20 mouse cellular contexts compared by ENCODE assay signal in the genomic region with DNA sequence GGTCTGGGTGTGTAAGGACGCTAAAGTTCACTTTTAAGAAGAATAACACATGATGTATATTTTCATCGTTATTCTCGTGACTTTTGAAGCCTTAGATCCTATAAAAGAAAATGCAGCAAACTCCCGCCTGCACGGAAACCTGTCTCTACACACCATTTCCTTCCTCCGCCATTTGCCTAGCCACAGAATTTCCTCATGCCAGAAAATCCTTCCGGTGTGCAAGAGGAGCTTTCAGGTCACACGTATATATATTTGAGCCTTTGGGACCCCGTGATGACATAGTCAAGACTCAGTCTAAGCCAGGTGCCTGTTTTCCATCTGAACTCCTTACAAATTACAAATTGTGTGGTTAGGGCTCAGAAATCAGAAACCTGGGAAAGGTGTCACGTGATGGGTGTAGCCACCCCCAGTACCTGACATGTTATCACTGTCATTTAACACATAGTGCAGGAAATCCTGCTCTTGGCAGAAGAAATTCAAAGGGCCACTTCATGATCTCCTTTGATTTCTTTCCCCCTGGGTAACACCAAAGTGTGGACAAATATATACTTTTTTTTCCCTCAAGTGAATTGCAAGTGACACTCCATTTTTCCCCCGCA.
DNase-seq lines count a peak whose midpoint lies in the region; ATAC-seq and TF ChIP-seq lines count a peak whose summit lies in the region.
"Had no signal": no experiment of that assay in that cellular context is flagged by ENCODE, and none has a peak within 500 bp of the region (broad histone marks: within the 10 kb centered on the region; RNA-seq: fewer than 3 reads in every experiment).

No protein-coding gene starts in this region.

- H3K27me3 ChIP-seq in liver, postnatal 0 days (ENCODE audit: insufficient read depth, low read length): peaks cover 54% of the 10 kb centered on the region
- no peaks in the 10 kb centered on the region; the same call in 1 of the 2 replicates for H3K27me3 ChIP-seq in liver, embryonic 12.5 days (replicated peaks)
- no peaks in the 10 kb centered on the region for H3K27me3 ChIP-seq in splenic B cell, adult 2 months (ENCODE audit: control insufficient read depth, insufficient read depth, low read length, poor library complexity, severe bottlenecking)
- H3K27me3 ChIP-seq in midbrain, embryonic 15.5 days (replicated peaks): no peaks in the 10 kb centered on the region
- no peaks in the 10 kb centered on the region for H3K27me3 ChIP-seq in forebrain, embryonic 13.5 days
- H3K27me3 ChIP-seq: midbrain, embryonic 13.5 days had no signal

- DNase-seq in liver, postnatal 0 days: peak; percentile 31
- peak; percentile 9 for DNase-seq in CD4-positive helper T cell, adult 2 months (ENCODE audit: low read depth, low spot score)
- peak; percentile 43 for DNase-seq in splenic B cell, adult 2 months (ENCODE audit: low read depth, low spot score)
- DNase-seq in left cerebral cortex, postnatal 25 days (ENCODE audit: low spot score in 2 of 2): no peak
- DNase-seq: cerebellum, adult 8-10 months; gastrocnemius, postnatal 25 days; kidney, adult 9 months; kidney, postnatal 36 days; lung, embryonic 14.5 days; right cerebral cortex, postnatal 14 days had no signal

- 0 out of 2 replicates have a peak overlapping the region, but pooled peaks have one; percentile 11 for H3K27ac ChIP-seq in liver, postnatal 0 days (ENCODE audit: low read depth)
- no peak overlapping the region for H3K27ac ChIP-seq in liver, embryonic 12.5 days
- no peak overlapping the region for H3K27ac ChIP-seq in midbrain, embryonic 15.5 days
- no peak overlapping the region for H3K27ac ChIP-seq in forebrain, embryonic 13.5 days
- H3K27ac ChIP-seq: embryonic facial prominence, embryonic 10.5 days; hindbrain, embryonic 10.5 days; macrophage; midbrain, embryonic 13.5 days; stomach, postnatal 0 days had no signal

- no peak for ATAC-seq in liver, postnatal 0 days
- no peak for ATAC-seq in liver, embryonic 12.5 days
- ATAC-seq in granulocyte monocyte progenitor cell, adult 5-6 weeks (replicated peaks; ENCODE audit: poor library complexity, severe bottlenecking): peak; percentile 64
- no peak for ATAC-seq in midbrain, embryonic 15.5 days (replicated peaks)
- ATAC-seq in forebrain, embryonic 13.5 days: no peak
- ATAC-seq: midbrain, embryonic 13.5 days had no signal

- TF ChIP-seq EP300 in liver, postnatal 0 days (IDR thresholded peaks at IDR 0.05; ENCODE audit: low read depth): no peak

- peaks cover 12% of the 10 kb centered on the region for H3K4me1 ChIP-seq in liver, postnatal 0 days (ENCODE audit: insufficient read depth)
- no peaks in the 10 kb centered on the region for H3K4me1 ChIP-seq in liver, embryonic 12.5 days
- no peaks in the 10 kb centered on the region for H3K4me1 ChIP-seq in midbrain, embryonic 15.5 days
- H3K4me1 ChIP-seq in forebrain, embryonic 13.5 days: peaks cover 30% of the 10 kb centered on the region

- H3K9ac ChIP-seq in liver, postnatal 0 days (replicated peaks): no peak overlapping the region
- no peak overlapping the region for H3K9ac ChIP-seq in liver, embryonic 12.5 days
- no peak overlapping the region for H3K9ac ChIP-seq in midbrain, embryonic 15.5 days
- H3K9ac ChIP-seq in forebrain, embryonic 13.5 days: no peak overlapping the region
- H3K9ac ChIP-seq: lung, embryonic 14.5 days; midbrain, embryonic 13.5 days had no signal

- 42% methylated on average over 11 of the region's 11 CpGs for WGBS in liver, postnatal 0 days (ENCODE audit: insufficient replicate concordance)
- 44% methylated on average over 11 of the region's 11 CpGs for WGBS in liver, embryonic 12.5 days (ENCODE audit: insufficient replicate concordance)
- WGBS in midbrain, embryonic 15.5 days: 94% methylated on average over 11 of the region's 11 CpGs
- WGBS in forebrain, embryonic 13.5 days: 97% methylated on average over 11 of the region's 11 CpGs

- TF ChIP-seq CTCF in liver, postnatal 0 days (IDR thresholded peaks at IDR 0.05; ENCODE audit: low read depth): no peak

- H3K9me3 ChIP-seq in liver, postnatal 0 days (ENCODE audit: low read length): no peaks in the 10 kb centered on the region
- no peaks in the 10 kb centered on the region for H3K9me3 ChIP-seq in liver, embryonic 12.5 days (replicated peaks)
- H3K9me3 ChIP-seq in midbrain, embryonic 15.5 days: no peaks in the 10 kb centered on the region
- H3K9me3 ChIP-seq in forebrain, embryonic 13.5 days (replicated peaks): no peaks in the 10 kb centered on the region
- H3K9me3 ChIP-seq: embryonic facial prominence, embryonic 10.5 days; hindbrain, embryonic 10.5 days; midbrain, embryonic 13.5 days had no signal

- H3K4me3 ChIP-seq in liver, postnatal 0 days (ENCODE audit: low read depth, low read length): no peak overlapping the region
- no peak overlapping the region for H3K4me3 ChIP-seq in liver, embryonic 12.5 days
- no peak overlapping the region for H3K4me3 ChIP-seq in midbrain, embryonic 15.5 days
- no peak overlapping the region for H3K4me3 ChIP-seq in forebrain, embryonic 13.5 days
- H3K4me3 ChIP-seq: embryonic facial prominence, embryonic 10.5 days; hindbrain, embryonic 10.5 days; midbrain, embryonic 13.5 days had no signal

- intact Hi-C loops in left cerebral cortex, postnatal 25 days (cut with DNase I): no loop called here

- H3K4me2 ChIP-seq in liver, postnatal 0 days (ENCODE audit: low read depth, low read length): no peak overlapping the region
- H3K4me2 ChIP-seq in liver, embryonic 12.5 days: no peak overlapping the region
- no peak overlapping the region for H3K4me2 ChIP-seq in midbrain, embryonic 15.5 days
- no peak overlapping the region for H3K4me2 ChIP-seq in forebrain, embryonic 13.5 days
- H3K4me2 ChIP-seq: liver, embryonic 11.5 days; lung, embryonic 14.5 days; midbrain, embryonic 13.5 days had no signal

- H3K36me3 ChIP-seq in liver, postnatal 0 days (replicated peaks; ENCODE audit: insufficient read depth, low read length): no peaks in the 10 kb centered on the region
- no peaks in the 10 kb centered on the region for H3K36me3 ChIP-seq in liver, embryonic 12.5 days
- H3K36me3 ChIP-seq in splenic B cell, adult 2 months (ENCODE audit: control insufficient read depth, insufficient read depth, low read length, poor library complexity, severe bottlenecking): no peaks in the 10 kb centered on the region
- H3K36me3 ChIP-seq in midbrain, embryonic 15.5 days (replicated peaks): no peaks in the 10 kb centered on the region
- H3K36me3 ChIP-seq in forebrain, embryonic 13.5 days (ENCODE audit: poor library complexity, severe bottlenecking): no peaks in the 10 kb centered on the region; the same call in 1 of the 2 replicates
- H3K36me3 ChIP-seq: embryonic facial prominence, embryonic 10.5 days; hindbrain, embryonic 10.5 days; midbrain, embryonic 13.5 days had no signal

Comparison
In these comparisons a context has a peak if more than half of its experiments do, and no peak if none do; other contexts are left out.
1. DNase-seq: peak in liver, postnatal 0 days (single experiment), CD4-positive helper T cell, adult 2 months (single experiment) and splenic B cell, adult 2 months (single experiment); none in left cerebral cortex, postnatal 25 days (0 of 2).